Mouse (Mus musculus) lung, embryonic 14.5 days (tissue): Measurements from ENCODE around the gene Chuk. TPM values are rescaled to one million over a fixed set of nuclear protein-coding genes. Genes with fewer than 3 reads are reported as not detected.
A peak's percentile ranks its signal among the peaks of the same experiment; 100 is the strongest.

Experiments used
- ATAC-seq: fragments of 200-750 bp; cut with Nextera tagmentation; 2 replicates; pipeline ENCODE4 v1.8.0; 2017; ENCODE audit warnings: mild to moderate bottlenecking, moderate TSS enrichment, moderate library complexity; ENCODE audit not compliant: insufficient read depth
- DNase-seq: peaks from one replicate; pipeline ENCODE4 v3.0.0-alpha.2; 2015
- H3K27ac ChIP-seq: fragments of 300-500 bp; sonication (generic); 2 replicates; pipeline ENCODE4 v1.5.1; 2014; ENCODE audit warnings: low read depth, mild to moderate bottlenecking, moderate library complexity
- H3K27me3 ChIP-seq: fragments of 300-500 bp; sonication (generic); 2 replicates; pipeline ENCODE4 v1.6.1; 2014; ENCODE audit warnings: low read length, control low read depth; ENCODE audit not compliant: insufficient read depth
- H3K36me3 ChIP-seq: fragments of 300-500 bp; sonication (generic); 2 replicates; pipeline ENCODE4 v1.6.1; 2014; ENCODE audit warnings: control low read depth; ENCODE audit not compliant: insufficient read depth
- H3K4me1 ChIP-seq: fragments of 300-500 bp; sonication (generic); 2 replicates; pipeline ENCODE4 v1.6.1; 2014; ENCODE audit warnings: antibody characterized with exemption, control low read depth; ENCODE audit not compliant: insufficient read depth
- H3K4me2 ChIP-seq: fragments of 300-500 bp; sonication (generic); 2 replicates; pipeline ENCODE4 v1.6.1; 2014; ENCODE audit warnings: mild to moderate bottlenecking
- H3K4me3 ChIP-seq: fragments of 300-500 bp; sonication (generic); 2 replicates; pipeline ENCODE4 v1.5.1; 2014; ENCODE audit warnings: low read depth, low read length
- H3K9ac ChIP-seq: fragments of 300-500 bp; sonication (generic); 2 replicates; pipeline ENCODE4 v1.6.1; 2014
- H3K9me3 ChIP-seq: fragments of 300-500 bp; sonication (generic); 2 replicates; pipeline ENCODE4 v1.6.1; 2016; ENCODE audit warnings: low read depth, low read length, control low read depth
- CTCF ChIP-seq: IDR thresholded peaks from 2 replicates; pipeline ENCODE4 v1.5.1; 2016; ENCODE audit warnings: antibody characterized with exemption, low read depth
- WGBS: fragments of 180-500 bp; shearing (Covaris S2); extraction: QIAGEN DNeasy Blood & Tissue Kit; methylation state at CpG from one replicate; pipeline ENCODE4 v1.1.7; 2014; 5-methylcytosine and 5-hydroxymethylcytosine counted together
- polyA plus RNA-seq: library from polyadenylated mRNA; unstranded; fragments of >200 nt; fragmentation: Nextera tagmentation; extraction: Ambion mirVana; gene quantifications from 2 replicates; pipeline ENCODE4 v1.2.1, GENCODE M21; 2014

Chuk gene
- polyA plus RNA-seq, 1 experiment from 2014 or later = 44.7 TPM

GRCm38 (mm10) chr19:44107661-44108521 lies 611 bp upstream of the Chuk start:
- Histone ChIP-seq H3K9me3 (no peaks in the 10 kb centered on the region), H3K36me3 (peaks cover 36% of the 10 kb centered on the region), H3K4me2 (peak overlapping the region; percentile 97), H3K9ac (peak overlapping the region; percentile 61), H3K4me3 (peak overlapping the region; percentile 92), H3K27ac (peak overlapping the region; percentile 50), H3K4me1 (peaks cover 3% of the 10 kb centered on the region), H3K27me3 (no peaks in the 10 kb centered on the region)
- TF ChIP-seq CTCF = no peak
- ATAC-seq = peak; percentile 18; the same call in 1 of the 2 replicates
- WGBS = 29% methylated on average over 22 of the region's 22 CpGs
- peak; percentile 9 for DNase-seq

- Histone ChIP-seq H3K4me2 (no peak overlapping the region), H3K4me1 (peaks cover 3% of the 10 kb centered on the region), H3K4me3 (no peak overlapping the region), H3K27me3 (no peaks in the 10 kb centered on the region), H3K27ac (no peak overlapping the region), H3K9ac (no peak overlapping the region), H3K36me3 (peaks cover 18% of the 10 kb centered on the region), H3K9me3 (no peaks in the 10 kb centered on the region)
- DNase-seq = no peak
- 95% methylated on average over 1 of the region's 1 CpGs for WGBS
- no peak for ATAC-seq
- no peak for TF ChIP-seq CTCF
Observed at GRCm38 (mm10) chr19:44104393-44104792, 2.9 kb downstream of the Chuk start.

GRCm38 (mm10) chr19:44103001-44103400 lies 4.3 kb downstream of the Chuk start:
- Histone ChIP-seq H3K9me3 (no peaks in the 10 kb centered on the region), H3K27me3 (no peaks in the 10 kb centered on the region), H3K27ac (no peak overlapping the region), H3K36me3 (peaks cover 28% of the 10 kb centered on the region), H3K4me3 (no peak overlapping the region), H3K9ac (no peak overlapping the region), H3K4me2 (no peak overlapping the region), H3K4me1 (peaks cover 3% of the 10 kb centered on the region)
- ATAC-seq = no peak
- no peak for DNase-seq
- 84% methylated on average over 3 of the region's 3 CpGs for WGBS
- TF ChIP-seq CTCF = no peak

GRCm38 (mm10) chr19:44100840-44101239 lies 6.4 kb downstream of the Chuk start:
- H3K27me3 ChIP-seq = no peaks in the 10 kb centered on the region
- H3K27ac ChIP-seq = no peak overlapping the region
- no peak overlapping the region for H3K4me2 ChIP-seq
- DNase-seq = no peak
- no peaks in the 10 kb centered on the region for H3K9me3 ChIP-seq
- no peak for ATAC-seq
- no peak overlapping the region for H3K9ac ChIP-seq
- H3K4me1 ChIP-seq = no peaks in the 10 kb centered on the region
- no peak for TF ChIP-seq CTCF
- H3K4me3 ChIP-seq = no peak overlapping the region
- H3K36me3 ChIP-seq = peaks cover 46% of the 10 kb centered on the region

- Histone ChIP-seq H3K4me1 (no peaks in the 10 kb centered on the region), H3K9ac (no peak overlapping the region), H3K36me3 (peaks cover 60% of the 10 kb centered on the region), H3K4me2 (no peak overlapping the region), H3K9me3 (no peaks in the 10 kb centered on the region), H3K27me3 (no peaks in the 10 kb centered on the region), H3K4me3 (no peak overlapping the region), H3K27ac (no peak overlapping the region)
- ATAC-seq (no peak), DNase-seq (no peak)
- 86% methylated on average over 3 of the region's 3 CpGs for WGBS
- no peak for TF ChIP-seq CTCF
Observed at GRCm38 (mm10) chr19:44086278-44086677, 21.0 kb downstream of the Chuk start.

- DNase-seq (no peak), ATAC-seq (no peak)
- no peaks in the 10 kb centered on the region for H3K9me3 ChIP-seq
- no peak overlapping the region for H3K9ac ChIP-seq
- no peak overlapping the region for H3K4me3 ChIP-seq
- no peak overlapping the region for H3K4me2 ChIP-seq
- no peaks in the 10 kb centered on the region for H3K27me3 ChIP-seq
- H3K27ac ChIP-seq = no peak overlapping the region
- WGBS = 84% methylated on average over 2 of the region's 2 CpGs
- no peak for TF ChIP-seq CTCF
- H3K4me1 ChIP-seq = no peaks in the 10 kb centered on the region
- peaks cover 60% of the 10 kb centered on the region for H3K36me3 ChIP-seq
Observed at GRCm38 (mm10) chr19:44080920-44081319, 26.4 kb downstream of the Chuk start.

- DNase-seq (no peak), ATAC-seq (no peak)
- Histone ChIP-seq H3K9me3 (no peaks in the 10 kb centered on the region), H3K4me2 (no peak overlapping the region), H3K9ac (no peak overlapping the region), H3K27ac (no peak overlapping the region), H3K4me3 (no peak overlapping the region), H3K27me3 (no peaks in the 10 kb centered on the region), H3K36me3 (peaks cover 65% of the 10 kb centered on the region), H3K4me1 (no peaks in the 10 kb centered on the region)
- no peak for TF ChIP-seq CTCF
- WGBS = 79% methylated on average over 2 of the region's 2 CpGs
Observed at GRCm38 (mm10) chr19:44080023-44080422, 27.3 kb downstream of the Chuk start.
